Mouse (Mus musculus) ES-Bruce4 (cell line): ENCODE data around the gene Prss50.

Source experiments
- CTCF ChIP-seq: IDR thresholded peaks from one replicate; pipeline ENCODE4 v1.8.1; 2011; ENCODE audit warnings: low read depth, low read length
- POLR2A ChIP-seq: IDR thresholded peaks from one replicate; pipeline ENCODE4 v1.8.1; 2011; ENCODE audit warnings: low read length; ENCODE audit not compliant: insufficient read depth

DNA sequence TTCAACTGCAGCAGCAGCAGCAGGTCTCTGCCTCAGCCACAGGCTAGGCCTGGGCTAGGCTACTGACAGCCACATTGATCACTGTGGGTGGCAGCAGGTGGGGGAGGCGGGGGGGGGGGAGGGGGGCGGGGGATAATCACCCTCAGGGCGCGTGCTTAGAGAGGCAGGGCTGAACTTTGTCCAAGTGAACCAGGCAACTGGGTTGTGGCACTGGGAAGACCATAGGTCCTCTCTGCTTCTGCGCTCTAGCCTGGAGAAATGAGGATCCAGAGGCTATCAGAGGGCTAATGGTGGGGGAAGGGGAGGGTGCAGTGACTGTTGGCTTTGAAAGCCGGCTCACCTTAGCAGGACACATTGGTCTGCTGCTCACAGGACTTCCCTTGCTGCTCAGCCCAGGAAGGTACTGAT is 17.5 kb downstream of the Prss50 start:
- TF ChIP-seq POLR2A, result no peak
- TF ChIP-seq CTCF, result no peak
